Mouse (Mus musculus) ES-E14 (cell line): ENCODE results near the gene Gstm6. TPM values are rescaled to one million over a fixed set of nuclear protein-coding genes. Genes with fewer than 3 reads are reported as not detected.

ENCODE experiments used
- DNase-seq: peaks from one replicate; pipeline ENCODE4 v3.0.0-alpha.2; 2013; ENCODE audit warnings: low read depth, low spot score
- H3K27ac ChIP-seq: 2 replicates; pipeline ENCODE4 v1.5.1; 2012; ENCODE audit warnings: low read depth, mild to moderate bottlenecking, low read length, moderate library complexity, mixed read lengths; ENCODE audit not compliant: poor library complexity, insufficient read depth, severe bottlenecking
- H3K36me3 ChIP-seq: 2 replicates; pipeline ENCODE4 v1.6.1; 2012; ENCODE audit warnings: mild to moderate bottlenecking, low read length, moderate library complexity, mixed read lengths; ENCODE audit not compliant: control insufficient read depth, poor library complexity, insufficient read depth, severe bottlenecking
- H3K4me1 ChIP-seq, 2 experiments: fragments of 150-350 bp in 1 of 2; sonication (generic) in 1 of 2; 2 replicates each; pipeline ENCODE4 v1.6.1; 2012; ENCODE audit warnings: low read length in 2 of 2, mild to moderate bottlenecking in 1 of 2, mixed read lengths in 1 of 2; ENCODE audit not compliant: control insufficient read depth in 2 of 2, insufficient read depth in 2 of 2, poor library complexity in 1 of 2
- H3K4me3 ChIP-seq, 2 experiments: fragments of 150-350 bp in 1 of 2; sonication (generic) in 1 of 2; 2 replicates each; pipeline ENCODE4 v1.5.1; 2012; ENCODE audit warnings: low read length in 2 of 2, low read depth in 1 of 2, mild to moderate bottlenecking in 1 of 2, mixed read lengths in 1 of 2; ENCODE audit not compliant: insufficient read depth in 1 of 2, poor library complexity in 1 of 2, severe bottlenecking in 1 of 2
- H3K9ac ChIP-seq: 2 replicates; pipeline ENCODE4 v1.6.1; 2012; ENCODE audit warnings: low read depth, mild to moderate bottlenecking, low read length, mixed read lengths; ENCODE audit not compliant: poor library complexity, insufficient read depth, severe bottlenecking
- H3K9me3 ChIP-seq: fragments of 150-350 bp; sonication (generic); 2 replicates; pipeline ENCODE4 v1.6.1; 2012; ENCODE audit warnings: low read depth, mild to moderate bottlenecking, low read length; ENCODE audit not compliant: control insufficient read depth, insufficient read depth
- CHD2 ChIP-seq: IDR thresholded peaks from 2 replicates; pipeline ENCODE4 v1.6.1; 2014; ENCODE audit warnings: mild to moderate bottlenecking, low read depth, low read length, inconsistent platforms
- HCFC1 ChIP-seq: IDR thresholded peaks from 2 replicates; pipeline ENCODE4 v1.6.1; 2012; ENCODE audit warnings: low read length, inconsistent platforms, borderline replicate concordance; ENCODE audit not compliant: insufficient read depth
- MAFK ChIP-seq: IDR thresholded peaks from 2 replicates; pipeline ENCODE4 v1.6.1; 2014; ENCODE audit warnings: mild to moderate bottlenecking, low read depth, low read length, inconsistent platforms; ENCODE audit not compliant: insufficient read depth
- ZC3H11A ChIP-seq: IDR thresholded peaks from 2 replicates; pipeline ENCODE4 v1.6.1; 2012; ENCODE audit warnings: low read depth, mild to moderate bottlenecking, inconsistent platforms, low read length, borderline replicate concordance
- ZNF384 ChIP-seq: IDR thresholded peaks from 2 replicates; pipeline ENCODE4 v1.6.1; 2012; ENCODE audit warnings: low read depth, low read length, inconsistent platforms
- in situ Hi-C, 2 experiments: fragments of 600-800 bp; cut with MboI; formaldehyde crosslinking; loops; one replicate each; pipeline ENCODE4 v1.15.1; 2025; ENCODE audit warnings: low sequenced_read_pairs in 2 of 2, inconsistent platforms in 1 of 2; ENCODE audit not compliant: unreplicated experiment in 2 of 2
- total RNA-seq: library from RNA; depleted of rRNA; stranded (reverse); fragments of 300-350 nt; gene quantifications from 2 replicates; pipeline ENCODE4 v1.2.3, GENCODE M21; 2012

The Gstm6 gene
- total RNA-seq, 1 experiment: 0.98 TPM

DNA sequence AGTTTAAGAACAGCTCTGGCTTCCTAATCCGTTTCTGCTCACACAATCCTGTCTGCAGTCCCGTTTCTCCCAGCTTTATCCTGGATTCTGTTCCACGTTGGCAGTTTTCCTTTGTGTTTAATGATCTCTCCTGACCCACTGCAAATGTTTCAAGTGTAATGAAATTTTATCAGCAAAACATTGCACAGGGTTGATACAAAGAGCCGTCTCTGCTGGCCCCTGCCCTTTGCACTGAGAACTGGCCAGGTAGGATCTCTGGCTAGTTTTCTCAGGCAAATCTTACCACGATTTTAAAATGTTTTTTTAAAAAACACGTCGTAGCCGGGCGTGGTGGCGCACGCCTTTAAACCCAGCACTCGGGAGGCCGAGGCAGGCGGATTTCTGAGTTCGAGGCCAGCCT is 26.9 kb downstream of the Gstm6 start:
- DNase-seq: no peak
- Histone ChIP-seq H3K9ac (no peak overlapping the region), H3K9me3 (no peaks in the 10 kb centered on the region), H3K4me3 (no peak overlapping the region), H3K36me3 (no peaks in the 10 kb centered on the region), H3K4me1 (no peaks in the 10 kb centered on the region), H3K27ac (no peak overlapping the region)
- in situ Hi-C loops: no loop called here
- TF ChIP-seq ZNF384 (no peak), HCFC1 (no peak), MAFK (no peak), CHD2 (no peak), ZC3H11A (no peak)

DNA sequence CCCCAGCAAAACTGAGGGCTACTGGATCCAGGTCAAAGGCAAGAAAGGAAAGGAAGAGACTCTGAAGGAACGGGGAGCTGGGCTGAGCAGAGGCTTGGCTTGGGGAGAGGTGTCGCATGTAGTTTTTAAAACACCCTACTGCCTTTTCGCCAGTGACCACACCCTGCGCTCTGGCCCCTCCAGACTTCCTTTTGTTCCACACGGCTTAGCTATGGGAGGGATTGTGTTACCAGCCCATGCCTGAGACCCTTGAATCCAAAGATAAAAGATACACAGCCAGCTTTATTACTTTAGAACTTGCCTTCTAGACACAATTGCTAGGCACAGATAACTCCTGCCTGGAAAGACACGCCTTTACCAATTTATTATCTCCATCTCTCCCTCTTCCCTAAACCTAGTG is 37.6 kb downstream of the Gstm6 start:
- no peak overlapping the region for H3K4me3 ChIP-seq
- TF ChIP-seq ZC3H11A: no peak
- TF ChIP-seq CHD2: no peak
- no peak overlapping the region for H3K9ac ChIP-seq
- H3K9me3 ChIP-seq: no peaks in the 10 kb centered on the region
- in situ Hi-C loops: no loop called here
- no peaks in the 10 kb centered on the region for H3K36me3 ChIP-seq
- H3K4me1 ChIP-seq: peaks cover 0 to 4% of the 10 kb centered on the region in 2 experiments; a peak in 1 of 4 replicates
- DNase-seq: no peak
- H3K27ac ChIP-seq: no peak overlapping the region

DNA sequence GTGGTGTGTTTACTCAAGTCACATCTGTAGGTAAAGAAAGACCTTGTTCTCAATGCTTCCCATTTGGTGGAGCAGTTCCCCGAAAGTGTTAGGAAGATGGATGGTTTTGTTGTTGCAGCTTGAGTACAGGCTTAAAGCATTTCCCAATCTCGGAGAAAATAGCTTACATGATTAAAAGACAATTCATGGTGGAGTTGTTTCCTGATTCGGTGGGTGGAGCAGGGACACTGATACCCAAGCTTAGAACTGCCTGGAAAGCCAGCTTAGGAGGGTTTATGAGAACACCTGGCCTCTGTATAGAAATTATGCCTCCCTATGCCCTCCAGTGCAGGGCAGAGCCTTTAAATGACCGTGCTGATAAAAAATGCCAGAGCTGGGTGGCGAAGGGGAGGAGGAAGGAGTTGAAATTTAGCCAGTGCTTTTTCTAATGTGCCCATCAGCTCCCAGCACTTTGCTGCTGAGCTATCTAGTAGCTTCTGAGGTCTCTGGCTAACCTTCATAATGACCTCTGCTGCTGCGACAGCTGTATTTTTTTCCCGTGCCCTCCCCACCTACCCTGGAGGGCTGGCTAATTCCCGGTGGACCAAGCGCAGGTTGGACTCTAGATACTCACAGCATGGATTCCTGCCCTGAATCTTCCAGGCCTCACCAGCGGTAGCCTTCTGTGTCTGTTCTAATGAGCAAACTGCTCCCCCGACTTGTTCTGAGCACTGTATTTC is 42.4 kb downstream of the Gstm6 start:
- in situ Hi-C loops: no loop called here
- no peak overlapping the region for H3K27ac ChIP-seq
- no peaks in the 10 kb centered on the region for H3K9me3 ChIP-seq
- no peak for TF ChIP-seq ZNF384
- no peak for TF ChIP-seq CHD2
- no peak for TF ChIP-seq HCFC1
- TF ChIP-seq MAFK: no peak
- no peak for TF ChIP-seq ZC3H11A
- H3K4me1 ChIP-seq: peaks cover 0 to 4% of the 10 kb centered on the region in 2 experiments; a peak in 2 of 4 replicates
- no peak overlapping the region for H3K9ac ChIP-seq
- DNase-seq: no peak
- no peaks in the 10 kb centered on the region for H3K36me3 ChIP-seq
- no peak overlapping the region for H3K4me3 ChIP-seq

DNA sequence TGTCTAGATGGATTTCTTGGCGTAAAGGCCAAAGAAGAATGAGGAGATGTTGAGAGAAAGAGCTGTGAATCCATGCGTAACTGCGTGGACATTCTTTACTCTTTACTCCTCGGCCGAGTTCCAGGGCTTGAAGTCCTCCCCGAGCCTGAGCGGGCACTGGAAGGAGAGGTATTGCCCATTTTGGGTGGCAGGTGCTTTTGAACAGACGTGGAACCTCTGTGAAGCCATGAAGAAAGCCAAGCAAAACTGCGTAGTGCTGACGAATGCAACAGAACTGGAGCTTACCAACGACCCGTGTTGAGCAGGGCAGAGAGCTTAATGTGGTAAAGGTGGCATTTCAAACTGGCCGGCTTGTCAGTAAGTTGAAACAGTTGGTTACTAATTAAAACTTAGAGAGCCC is 44.9 kb downstream of the Gstm6 start:
- no peak overlapping the region for H3K4me3 ChIP-seq
- H3K4me1 ChIP-seq: no peaks in the 10 kb centered on the region; a peak in 1 of 4 replicates
- H3K9ac ChIP-seq: no peak overlapping the region
- in situ Hi-C loops: no loop called here
- no peak for DNase-seq
- H3K9me3 ChIP-seq: no peaks in the 10 kb centered on the region
- no peak overlapping the region for H3K27ac ChIP-seq
- TF ChIP-seq ZNF384 (no peak), HCFC1 (no peak), ZC3H11A (no peak), MAFK (no peak), CHD2 (no peak)
- H3K36me3 ChIP-seq: no peaks in the 10 kb centered on the region
